Mouse (Mus musculus) kidney, adult 2 months (tissue): ENCODE results near the gene Trp53tg5. TPM values are rescaled to one million over a fixed set of nuclear protein-coding genes. Genes with fewer than 3 reads are reported as not detected.

Experiments used
- DNase-seq: peaks from one replicate; pipeline ENCODE4 v3.0.0; 2021
- H3K27ac ChIP-seq: fragments of 200-500 bp; 2 replicates; pipeline ENCODE4 v1.5.1; 2012; ENCODE audit warnings: low read depth, low read length, control low read depth, inconsistent platforms; ENCODE audit not compliant: insufficient read depth
- H3K27me3 ChIP-seq: fragments of 200-500 bp; replicated peaks from 2 replicates; pipeline ENCODE4 v1.6.1; 2012; ENCODE audit warnings: mild to moderate bottlenecking, moderate library complexity, low read length, inconsistent platforms; ENCODE audit not compliant: control insufficient read depth, insufficient read depth
- H3K36me3 ChIP-seq: fragments of 200-500 bp; 2 replicates; pipeline ENCODE4 v1.6.1; 2012; ENCODE audit warnings: mild to moderate bottlenecking, moderate library complexity, low read length, inconsistent platforms; ENCODE audit not compliant: control insufficient read depth, insufficient read depth
- H3K4me1 ChIP-seq: fragments of 200-500 bp; 2 replicates; pipeline ENCODE4 v1.6.1; 2011; ENCODE audit warnings: low read length; ENCODE audit not compliant: control insufficient read depth, insufficient read depth
- H3K4me3 ChIP-seq: fragments of 200-500 bp; 2 replicates; pipeline ENCODE4 v1.5.1; 2011; ENCODE audit warnings: mild to moderate bottlenecking, low read depth, low read length, control low read depth; ENCODE audit not compliant: insufficient read depth
- CTCF ChIP-seq: fragments of 200-500 bp; conservative IDR thresholded peaks from 2 replicates; pipeline ENCODE4 v1.5.1; 2011; ENCODE audit warnings: low read depth, mild to moderate bottlenecking, control low read depth, low read length, moderate library complexity, mixed read lengths; ENCODE audit not compliant: insufficient read depth, insufficient read length
- POLR2A ChIP-seq: fragments of 200-500 bp; IDR thresholded peaks from one replicate; pipeline ENCODE4 v1.6.1; 2011; ENCODE audit warnings: low read depth, low read length, control low read depth
- WGBS: fragments of 180-500 bp; shearing (Covaris S2); methylation state at CpG from one replicate; pipeline ENCODE4 v1.1.7; 2018; 5-methylcytosine and 5-hydroxymethylcytosine counted together
- polyA plus RNA-seq: library from polyadenylated mRNA; depleted of rRNA; stranded (reverse); fragments of >200 nt; gene quantifications from 2 replicates; pipeline ENCODE4 v1.2.3, GENCODE M21; 2012

Gene Trp53tg5
- polyA plus RNA-seq, 1 experiment: not detected

DNA sequence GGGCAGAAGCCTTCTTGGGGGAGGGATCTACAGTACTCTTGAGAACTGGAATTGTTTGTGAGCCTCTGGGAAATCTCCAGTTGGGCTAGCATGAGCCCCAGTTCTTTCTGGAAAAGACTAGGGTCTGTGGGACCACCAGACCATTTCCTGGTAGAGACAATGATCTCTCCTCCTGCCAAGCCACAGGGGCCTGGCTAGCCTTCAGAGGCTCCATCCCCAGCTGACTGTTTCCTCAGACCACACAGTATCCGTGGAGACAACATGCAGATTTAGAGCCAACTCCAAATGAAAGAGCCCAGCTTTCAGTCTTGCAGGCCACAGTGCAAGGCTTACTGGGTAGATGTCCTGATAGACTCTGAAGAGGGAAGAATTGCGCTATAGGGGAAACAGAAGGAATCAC is 20.6 kb upstream of the Trp53tg5 start:
- no peak overlapping the region for H3K27ac ChIP-seq
- no peaks in the 10 kb centered on the region for H3K36me3 ChIP-seq
- peaks cover 4% of the 10 kb centered on the region; the same call in 1 of the 2 replicates for H3K4me1 ChIP-seq
- TF ChIP-seq CTCF: no peak
- TF ChIP-seq POLR2A: no peak
- no peak overlapping the region for H3K4me3 ChIP-seq
- DNase-seq: no peak
- no peaks in the 10 kb centered on the region for H3K27me3 ChIP-seq
- WGBS: 57% methylated on average over 2 of the region's 2 CpGs

DNA sequence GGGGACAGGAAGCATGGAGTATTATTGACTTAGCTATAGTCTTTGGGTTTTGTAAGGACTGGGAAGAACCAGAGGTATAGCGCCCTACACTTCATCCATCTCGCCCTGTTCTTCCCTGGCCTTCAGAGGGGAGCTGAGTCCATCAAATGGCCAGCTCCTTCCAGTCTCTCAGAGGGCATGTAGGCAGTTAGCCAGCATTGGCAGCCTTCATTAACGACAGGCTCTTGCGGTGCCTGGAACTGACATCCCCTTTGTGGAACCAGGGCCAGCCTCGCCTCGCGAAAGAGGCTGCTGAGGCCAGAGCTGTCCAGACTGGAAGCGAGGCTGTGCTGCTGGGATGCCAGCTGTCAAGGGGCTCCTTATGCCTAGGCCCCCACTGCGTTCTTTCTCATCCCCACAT is 14.3 kb upstream of the Trp53tg5 start:
- WGBS: 76% methylated on average over 9 of the region's 9 CpGs
- no peaks in the 10 kb centered on the region for H3K36me3 ChIP-seq

DNA sequence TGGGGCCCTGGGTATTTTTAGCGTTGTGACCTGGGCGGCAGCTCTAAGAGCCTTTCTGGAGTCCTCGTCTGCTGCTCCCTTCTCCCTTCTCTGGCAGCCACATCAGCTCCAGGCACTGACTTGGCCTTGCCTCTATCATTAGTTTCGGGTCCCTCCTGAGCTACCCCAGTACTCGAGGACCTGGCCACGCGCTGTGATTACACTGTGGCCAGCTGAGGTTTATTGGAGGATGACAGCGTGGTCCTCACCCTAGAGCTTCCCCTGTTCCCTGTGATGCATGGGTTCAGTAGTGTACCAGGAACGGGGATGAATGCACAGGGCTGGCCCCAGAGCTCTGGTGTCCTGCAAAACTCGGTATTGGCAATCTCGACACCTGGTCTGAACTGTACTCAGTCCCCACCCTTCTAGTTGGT is 13.6 kb upstream of the Trp53tg5 start:
- no peaks in the 10 kb centered on the region for H3K27me3 ChIP-seq
- no peak for DNase-seq
- 10% methylated on average over 11 of the region's 11 CpGs for WGBS
- H3K4me3 ChIP-seq: peak overlapping the region; percentile 77
- no peaks in the 10 kb centered on the region; the same call in 1 of the 2 replicates for H3K4me1 ChIP-seq
- TF ChIP-seq POLR2A (no peak), CTCF (no peak)
- H3K27ac ChIP-seq: peak overlapping the region; percentile 77
- no peaks in the 10 kb centered on the region for H3K36me3 ChIP-seq

More for the DNA sequence above, 14.3 kb upstream of the Trp53tg5 start:
- TF ChIP-seq POLR2A (no peak), CTCF (no peak)
- Histone ChIP-seq H3K27me3 (no peaks in the 10 kb centered on the region), H3K4me3 (peak overlapping the region; percentile 5; the same call in 1 of the 2 replicates), H3K4me1 (no peaks in the 10 kb centered on the region; the same call in 1 of the 2 replicates), H3K27ac (no peak overlapping the region)
- no peak for DNase-seq

DNA sequence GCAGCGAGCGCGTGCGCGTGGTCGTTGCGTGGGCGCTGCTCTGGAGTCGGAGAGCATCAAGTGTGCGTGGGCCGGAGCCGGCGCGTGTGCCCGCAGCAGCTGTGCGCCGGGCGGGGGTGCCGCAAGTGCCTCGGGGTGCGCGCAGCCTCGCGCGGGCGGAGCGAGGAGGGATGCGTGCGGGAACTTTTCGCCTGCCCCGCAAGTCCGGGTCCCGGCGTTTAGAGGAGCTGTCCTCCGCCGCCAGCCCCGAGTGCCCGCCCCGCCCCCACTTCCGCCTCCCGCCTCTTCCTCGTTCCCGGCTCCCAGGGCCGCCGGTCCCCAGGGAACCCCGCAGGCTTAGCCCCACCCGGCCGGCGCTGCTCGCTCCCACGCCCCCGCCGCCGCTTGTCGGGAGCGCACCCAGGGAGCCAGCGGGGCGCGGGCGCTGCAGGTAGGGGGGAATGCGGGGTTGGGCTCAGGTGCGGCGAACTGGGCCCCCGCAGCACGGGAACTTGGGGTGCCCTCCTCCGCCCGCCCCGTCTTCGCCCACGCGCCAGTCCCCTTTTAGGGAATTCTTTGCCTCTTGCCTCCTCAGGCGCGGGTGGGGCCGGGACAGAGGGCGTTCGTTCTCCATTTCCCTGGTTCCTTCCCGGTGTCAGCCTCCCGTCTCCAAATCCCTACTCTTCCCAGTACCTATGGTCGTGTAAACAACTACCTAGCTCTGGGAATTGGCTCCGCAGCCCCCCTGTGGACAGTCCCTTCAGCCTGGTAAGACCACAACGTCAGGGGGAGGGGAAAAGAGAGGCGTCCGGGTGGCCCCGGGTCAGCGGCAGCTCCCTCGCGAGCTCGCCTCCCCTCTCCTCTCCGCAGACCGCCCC is 13.0 kb upstream of the Trp53tg5 start:
- under 1% methylated on average over 90 of the region's 90 CpGs for WGBS
- TF ChIP-seq POLR2A (no peak), CTCF (no peak)
- DNase-seq: peak; percentile 73
- peak overlapping the region; percentile 77 for H3K4me3 ChIP-seq
- no peaks in the 10 kb centered on the region for H3K36me3 ChIP-seq
- H3K27me3 ChIP-seq: no peaks in the 10 kb centered on the region
- H3K4me1 ChIP-seq: no peaks in the 10 kb centered on the region; the same call in 1 of the 2 replicates
- peak overlapping the region; percentile 77 for H3K27ac ChIP-seq

DNA sequence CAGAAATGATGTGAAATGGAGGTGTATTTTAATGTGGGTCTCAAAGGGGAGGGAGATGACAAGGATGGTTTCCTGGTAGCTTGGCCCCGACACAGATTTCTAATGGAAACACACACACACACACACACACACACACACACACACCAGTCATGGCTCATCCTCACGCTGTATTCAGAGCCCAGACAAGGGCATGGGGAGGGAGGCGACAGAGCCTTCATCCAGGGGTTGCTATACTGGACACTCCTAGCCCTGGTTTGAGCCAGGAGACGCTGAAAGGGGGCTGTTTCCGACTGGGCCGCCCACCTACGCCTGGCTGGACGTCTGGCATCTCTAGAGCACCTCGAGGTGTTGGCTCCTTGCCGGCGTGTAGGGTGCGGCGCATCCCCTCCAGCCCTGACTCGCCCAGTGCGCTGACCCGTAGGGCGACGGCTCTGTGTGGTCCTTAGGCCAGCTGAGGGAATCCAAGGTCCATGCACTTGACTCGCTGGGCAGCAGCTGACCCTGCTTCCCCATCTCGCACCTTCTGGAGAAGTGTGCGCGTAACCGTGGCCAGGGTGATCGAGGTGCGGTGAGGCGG is 12.2 kb upstream of the Trp53tg5 start, which contains the start of gene Dbndd2:
Dbndd2 (plus strand) TSS at position 426 of the 577 bp plus-strand sequence.
- Histone ChIP-seq H3K36me3 (no peaks in the 10 kb centered on the region), H3K27ac (peak within 1 kb of the TSS; percentile 77), H3K27me3 (no peaks in the 10 kb centered on the region), H3K4me1 (no peaks in the 10 kb centered on the region; the same call in 1 of the 2 replicates), H3K4me3 (peak within 1 kb of the TSS; percentile 77)
- TF ChIP-seq CTCF: no peak
- no peak for TF ChIP-seq POLR2A
- peak; percentile 81 for DNase-seq
- WGBS: 1% methylated on average over 26 of the region's 26 CpGs

DNA sequence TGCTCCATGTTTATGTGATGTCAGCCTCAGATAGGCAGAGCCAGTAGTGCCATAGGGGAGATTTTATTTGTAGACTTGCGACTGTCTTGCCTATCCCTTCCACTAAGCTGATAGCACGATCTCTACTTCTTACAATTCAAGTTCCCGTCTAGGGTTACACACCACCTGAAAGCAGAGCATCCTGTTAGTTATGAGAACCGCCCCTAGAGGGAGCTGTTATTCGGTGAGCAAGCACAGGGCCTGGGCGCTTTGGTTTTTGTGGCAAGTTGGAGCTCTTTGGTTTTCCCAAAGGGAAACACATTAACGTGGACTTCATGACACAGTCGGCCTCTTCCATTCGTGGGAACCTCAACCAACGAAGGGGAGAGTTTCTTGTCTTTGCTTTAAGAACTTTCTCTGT is 3.3 kb downstream of the Trp53tg5 start:
- H3K4me1 ChIP-seq: no peaks in the 10 kb centered on the region
- H3K27me3 ChIP-seq: no peaks in the 10 kb centered on the region
- no peaks in the 10 kb centered on the region for H3K36me3 ChIP-seq
- H3K4me3 ChIP-seq: no peak overlapping the region
- peak; percentile 82 for DNase-seq
- no peak overlapping the region for H3K27ac ChIP-seq
- WGBS: 28% methylated on average over 10 of the region's 10 CpGs
- TF ChIP-seq POLR2A (no peak), CTCF (peak; percentile 73)

DNA sequence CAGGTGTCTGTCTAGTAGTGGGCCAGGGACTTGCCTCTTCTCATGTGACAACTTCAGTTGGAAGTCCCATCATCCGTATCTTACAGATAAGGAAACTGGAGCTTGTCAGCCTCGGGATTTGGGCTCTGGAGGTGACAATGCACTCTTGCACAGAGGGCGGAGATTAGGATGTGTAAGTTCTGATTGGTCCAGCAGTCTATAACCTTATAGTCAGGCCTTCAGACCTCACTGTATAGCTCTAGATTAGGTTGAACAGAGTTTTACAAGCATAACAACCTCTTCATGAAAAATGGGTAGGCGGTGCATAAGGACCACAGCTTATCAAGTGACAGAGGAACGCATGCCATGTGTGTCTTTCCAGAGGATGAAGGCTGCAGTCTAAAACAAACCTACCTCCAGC is 6.7 kb downstream of the Trp53tg5 start:
- TF ChIP-seq POLR2A (no peak), CTCF (no peak)
- Histone ChIP-seq H3K36me3 (no peaks in the 10 kb centered on the region), H3K4me1 (peaks cover 4% of the 10 kb centered on the region; the same call in 1 of the 2 replicates), H3K27ac (no peak overlapping the region), H3K4me3 (no peak overlapping the region), H3K27me3 (no peaks in the 10 kb centered on the region)
- 79% methylated on average over 5 of the region's 5 CpGs for WGBS
- DNase-seq: no peak
